Mouse (Mus musculus) ES-E14 (cell line): ENCODE results near the gene Hus1. TPM values are rescaled to one million over a fixed set of nuclear protein-coding genes. Genes with fewer than 3 reads are reported as not detected.

ENCODE experiments used
- DNase-seq: peaks from one replicate; pipeline ENCODE4 v3.0.0-alpha.2; 2013; ENCODE audit warnings: low read depth, low spot score
- H3K27ac ChIP-seq: 2 replicates; pipeline ENCODE4 v1.5.1; 2012; ENCODE audit warnings: low read depth, mild to moderate bottlenecking, low read length, moderate library complexity, mixed read lengths; ENCODE audit not compliant: poor library complexity, insufficient read depth, severe bottlenecking
- H3K36me3 ChIP-seq: 2 replicates; pipeline ENCODE4 v1.6.1; 2012; ENCODE audit warnings: mild to moderate bottlenecking, low read length, moderate library complexity, mixed read lengths; ENCODE audit not compliant: control insufficient read depth, poor library complexity, insufficient read depth, severe bottlenecking
- H3K4me1 ChIP-seq, 2 experiments: fragments of 150-350 bp in 1 of 2; sonication (generic) in 1 of 2; 2 replicates each; pipeline ENCODE4 v1.6.1; 2012; ENCODE audit warnings: low read length in 2 of 2, mild to moderate bottlenecking in 1 of 2, mixed read lengths in 1 of 2; ENCODE audit not compliant: control insufficient read depth in 2 of 2, insufficient read depth in 2 of 2, poor library complexity in 1 of 2
- H3K4me3 ChIP-seq, 2 experiments: fragments of 150-350 bp in 1 of 2; sonication (generic) in 1 of 2; 2 replicates each; pipeline ENCODE4 v1.5.1; 2012; ENCODE audit warnings: low read length in 2 of 2, low read depth in 1 of 2, mild to moderate bottlenecking in 1 of 2, mixed read lengths in 1 of 2; ENCODE audit not compliant: insufficient read depth in 1 of 2, poor library complexity in 1 of 2, severe bottlenecking in 1 of 2
- H3K9ac ChIP-seq: 2 replicates; pipeline ENCODE4 v1.6.1; 2012; ENCODE audit warnings: low read depth, mild to moderate bottlenecking, low read length, mixed read lengths; ENCODE audit not compliant: poor library complexity, insufficient read depth, severe bottlenecking
- H3K9me3 ChIP-seq: fragments of 150-350 bp; sonication (generic); 2 replicates; pipeline ENCODE4 v1.6.1; 2012; ENCODE audit warnings: low read depth, mild to moderate bottlenecking, low read length; ENCODE audit not compliant: control insufficient read depth, insufficient read depth
- CHD2 ChIP-seq: IDR thresholded peaks from 2 replicates; pipeline ENCODE4 v1.6.1; 2014; ENCODE audit warnings: mild to moderate bottlenecking, low read depth, low read length, inconsistent platforms
- HCFC1 ChIP-seq: IDR thresholded peaks from 2 replicates; pipeline ENCODE4 v1.6.1; 2012; ENCODE audit warnings: low read length, inconsistent platforms, borderline replicate concordance; ENCODE audit not compliant: insufficient read depth
- MAFK ChIP-seq: IDR thresholded peaks from 2 replicates; pipeline ENCODE4 v1.6.1; 2014; ENCODE audit warnings: mild to moderate bottlenecking, low read depth, low read length, inconsistent platforms; ENCODE audit not compliant: insufficient read depth
- ZC3H11A ChIP-seq: IDR thresholded peaks from 2 replicates; pipeline ENCODE4 v1.6.1; 2012; ENCODE audit warnings: low read depth, mild to moderate bottlenecking, inconsistent platforms, low read length, borderline replicate concordance
- ZNF384 ChIP-seq: IDR thresholded peaks from 2 replicates; pipeline ENCODE4 v1.6.1; 2012; ENCODE audit warnings: low read depth, low read length, inconsistent platforms
- in situ Hi-C, 2 experiments: fragments of 600-800 bp; cut with MboI; formaldehyde crosslinking; loops; one replicate each; pipeline ENCODE4 v1.15.1; 2025; ENCODE audit warnings: low sequenced_read_pairs in 2 of 2, inconsistent platforms in 1 of 2; ENCODE audit not compliant: unreplicated experiment in 2 of 2
- total RNA-seq: library from RNA; depleted of rRNA; stranded (reverse); fragments of 300-350 nt; gene quantifications from 2 replicates; pipeline ENCODE4 v1.2.3, GENCODE M21; 2012

Hus1 gene
- total RNA-seq, 1 experiment = 27.4 TPM

- in situ Hi-C loops = no loop called here
- H3K27ac ChIP-seq = no peak overlapping the region
- no peak for DNase-seq
- no peak overlapping the region for H3K9ac ChIP-seq
- no peak for TF ChIP-seq CHD2
- no peak for TF ChIP-seq ZC3H11A
- TF ChIP-seq HCFC1 = no peak
- no peak for TF ChIP-seq ZNF384
- TF ChIP-seq MAFK = no peak
- H3K9me3 ChIP-seq = no peaks in the 10 kb centered on the region
- no peaks in the 10 kb centered on the region for H3K4me1 ChIP-seq
- H3K4me3 ChIP-seq = no peak overlapping the region
- no peaks in the 10 kb centered on the region for H3K36me3 ChIP-seq
These were observed 38.9 kb downstream of the Hus1 start for GRCm38 (mm10) chr11:8972093-8972492.

- in situ Hi-C loops = no loop called here
- TF ChIP-seq CHD2 (no peak), MAFK (no peak), ZNF384 (no peak), ZC3H11A (no peak), HCFC1 (no peak)
- Histone ChIP-seq H3K36me3 (no peaks in the 10 kb centered on the region), H3K4me3 (no peak overlapping the region), H3K27ac (no peak overlapping the region), H3K4me1 (no peaks in the 10 kb centered on the region), H3K9ac (no peak overlapping the region), H3K9me3 (no peaks in the 10 kb centered on the region)
- no peak for DNase-seq
These were observed 40.5 kb downstream of the Hus1 start for GRCm38 (mm10) chr11:8970509-8970908.

GRCm38 (mm10) chr11:8968094-8968493 lies 42.9 kb downstream of the Hus1 start:
- Histone ChIP-seq H3K9ac (no peak overlapping the region), H3K4me3 (no peak overlapping the region), H3K4me1 (no peaks in the 10 kb centered on the region), H3K27ac (no peak overlapping the region), H3K9me3 (no peaks in the 10 kb centered on the region), H3K36me3 (no peaks in the 10 kb centered on the region)
- no peak for DNase-seq
- no peak for TF ChIP-seq HCFC1
- no peak for TF ChIP-seq MAFK
- TF ChIP-seq ZC3H11A = no peak
- no peak for TF ChIP-seq ZNF384
- no peak for TF ChIP-seq CHD2
- in situ Hi-C loops = no loop called here

GRCm38 (mm10) chr11:8958572-8958971 lies 52.4 kb downstream of the Hus1 start:
- DNase-seq = no peak
- H3K36me3 ChIP-seq = no peaks in the 10 kb centered on the region
- no peak overlapping the region for H3K4me3 ChIP-seq
- H3K27ac ChIP-seq = no peak overlapping the region
- no peak overlapping the region for H3K9ac ChIP-seq
- no peaks in the 10 kb centered on the region for H3K9me3 ChIP-seq
- TF ChIP-seq ZNF384 = no peak
- TF ChIP-seq MAFK = no peak
- TF ChIP-seq HCFC1 = no peak
- no peak for TF ChIP-seq CHD2
- no peak for TF ChIP-seq ZC3H11A
- in situ Hi-C loops = loop anchor here (10.0 kb wide), 2 partner anchors 524 to 534 kb away; no protein-coding TSS in a partner anchor
- no peaks in the 10 kb centered on the region for H3K4me1 ChIP-seq

- H3K27ac ChIP-seq = no peak overlapping the region
- in situ Hi-C loops = loop anchor here (10.0 kb wide), 2 partner anchors 523 to 533 kb away; no protein-coding TSS in a partner anchor
- no peak overlapping the region for H3K9ac ChIP-seq
- DNase-seq = no peak
- H3K4me3 ChIP-seq = no peak overlapping the region
- H3K9me3 ChIP-seq = no peaks in the 10 kb centered on the region
- H3K4me1 ChIP-seq = no peaks in the 10 kb centered on the region
- H3K36me3 ChIP-seq = no peaks in the 10 kb centered on the region
- no peak for TF ChIP-seq MAFK
- TF ChIP-seq CHD2 = no peak
- no peak for TF ChIP-seq HCFC1
- no peak for TF ChIP-seq ZNF384
- TF ChIP-seq ZC3H11A = no peak
These were observed 52.9 kb downstream of the Hus1 start for GRCm38 (mm10) chr11:8958108-8958507.
